Mouse (Mus musculus) left cerebral cortex, postnatal 4 days (tissue): Measurements from ENCODE around the gene Nxph1. TPM values are rescaled to one million over a fixed set of nuclear protein-coding genes. Genes with fewer than 3 reads are reported as not detected.

Experiments
- DNase-seq: peaks from one replicate; pipeline ENCODE4 v3.0.0-alpha.2; 2022
- intact Hi-C: fragments of 180-260 bp; cut with DNase I; formaldehyde crosslinking; loops from one replicate; pipeline ENCODE4 v1.15.1; 2025
- total RNA-seq, 2 experiments: library from RNA; stranded (reverse); gene quantifications; 2 replicates each; pipeline ENCODE4 v1.2.3; 2021

Nxph1 gene
- 10 to 100 TPM; 67.6 to 70.0 TPM for total RNA-seq

DNA sequence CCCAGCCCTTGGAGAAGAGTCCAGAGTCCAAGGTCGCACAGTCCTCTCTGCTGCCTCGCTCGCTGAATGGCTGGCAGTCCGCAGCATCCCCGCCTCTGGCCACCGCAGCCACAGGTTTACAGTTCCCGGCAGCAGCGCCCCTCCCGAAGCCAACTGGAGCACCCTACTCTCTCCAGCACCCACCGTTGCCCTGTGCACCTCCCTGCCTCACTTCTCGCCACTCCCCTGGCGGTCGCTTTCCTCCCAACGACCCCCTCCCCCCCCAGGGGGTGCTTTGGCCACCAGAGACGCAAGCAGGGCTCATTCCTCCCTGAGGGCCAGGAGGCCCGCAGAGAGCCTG, at the start of gene Nxph1:
Gene Nxph1, plus strand, starts transcription at position 301 of the 340 bp plus-strand sequence.
- no peak for DNase-seq
- intact Hi-C loops = no loop called here

DNA sequence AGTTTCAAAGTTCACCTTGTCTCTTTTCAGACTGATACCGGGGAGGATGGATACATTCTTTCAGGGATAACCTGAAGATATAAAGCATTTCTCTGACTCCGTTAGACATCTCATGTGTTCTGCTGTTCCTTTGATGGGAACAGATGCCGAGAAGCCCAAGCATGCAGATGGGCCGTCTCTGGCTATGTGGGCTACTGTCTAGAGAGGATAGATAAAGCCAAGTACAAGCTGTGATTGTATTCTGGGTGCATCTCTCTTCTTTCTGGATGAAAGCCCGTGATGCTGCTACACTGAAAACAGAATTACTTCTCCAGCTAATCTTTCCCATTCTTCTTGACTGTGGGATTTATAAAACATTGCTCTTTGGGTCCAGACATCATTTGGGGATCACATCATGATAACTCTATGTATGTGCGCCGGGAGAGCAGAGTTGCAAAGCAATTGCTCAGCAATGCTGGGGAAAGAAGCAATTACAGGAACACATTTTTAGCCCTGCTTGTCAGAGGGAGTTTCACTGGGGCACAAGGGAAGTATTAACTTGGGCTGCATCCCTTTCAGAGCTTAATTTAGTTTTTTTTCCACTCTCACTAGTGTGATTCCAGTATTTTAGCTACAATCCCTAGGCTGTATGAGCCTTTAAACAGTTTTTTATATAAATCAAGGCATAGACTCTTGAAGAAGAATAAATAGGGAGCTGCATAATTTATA, 48.1 kb upstream of the Nxph1 start:
- peak; percentile 11 for DNase-seq
- intact Hi-C loops = no loop called here

DNA sequence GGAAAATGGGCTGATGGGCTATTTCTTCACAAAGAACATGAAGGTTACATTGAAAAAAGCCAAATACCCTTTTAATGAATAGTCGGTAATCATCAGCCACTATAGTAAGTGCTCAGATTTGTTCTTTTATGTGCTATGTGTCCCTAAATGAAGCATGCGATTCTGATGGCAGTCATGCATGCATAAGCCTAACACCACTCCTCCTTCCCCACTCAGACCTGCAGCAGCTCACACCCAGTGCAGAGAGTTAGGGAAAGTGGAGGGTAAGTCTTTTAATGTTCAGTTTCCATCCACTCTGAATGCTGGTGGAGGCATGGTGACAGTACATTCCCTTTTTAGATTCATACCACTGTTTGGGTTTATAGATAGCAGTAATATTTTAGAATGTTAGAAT, 47.5 kb upstream of the Nxph1 start:
- intact Hi-C loops = no loop called here
- DNase-seq = no peak

DNA sequence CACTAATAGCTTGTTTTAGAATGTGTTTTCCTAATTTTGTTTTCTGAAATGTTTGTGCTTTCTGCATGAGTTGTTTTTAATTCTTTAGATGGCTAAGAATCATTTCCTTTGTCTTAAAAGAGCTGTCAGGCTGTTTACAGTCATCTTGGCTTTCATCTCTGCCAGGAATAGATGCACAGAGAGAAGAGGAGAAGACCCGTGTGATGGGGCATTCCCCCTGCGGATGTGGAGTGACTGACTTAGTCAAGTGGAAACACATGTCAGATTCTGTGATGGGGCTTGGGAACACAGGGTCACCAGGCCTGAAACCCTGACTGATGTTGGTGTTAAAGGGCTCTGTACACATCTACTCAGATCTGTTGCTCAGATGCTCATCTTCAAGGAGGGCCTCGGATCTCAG, 40.3 kb upstream of the Nxph1 start:
- no peak for DNase-seq
- intact Hi-C loops = no loop called here

DNA sequence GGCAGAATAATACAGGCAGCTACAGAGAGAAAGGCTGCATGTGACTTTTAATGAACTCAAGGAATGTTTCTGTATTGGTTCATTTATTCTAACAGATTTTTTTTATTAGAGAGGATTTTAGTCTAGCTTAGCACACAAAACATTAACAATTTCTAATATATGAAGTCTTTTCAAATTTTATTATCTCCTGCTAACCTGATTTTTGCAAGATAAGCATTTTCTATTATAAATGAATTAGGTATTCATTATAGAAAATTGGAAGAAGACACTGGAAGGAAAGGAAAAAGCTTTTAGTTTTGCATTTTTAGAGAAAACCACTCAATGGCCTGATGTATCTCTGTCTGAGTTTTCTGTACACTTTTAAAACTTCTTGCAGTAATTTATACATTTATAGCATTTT, 34.8 kb upstream of the Nxph1 start:
- no peak for DNase-seq
- intact Hi-C loops = no loop called here

DNA sequence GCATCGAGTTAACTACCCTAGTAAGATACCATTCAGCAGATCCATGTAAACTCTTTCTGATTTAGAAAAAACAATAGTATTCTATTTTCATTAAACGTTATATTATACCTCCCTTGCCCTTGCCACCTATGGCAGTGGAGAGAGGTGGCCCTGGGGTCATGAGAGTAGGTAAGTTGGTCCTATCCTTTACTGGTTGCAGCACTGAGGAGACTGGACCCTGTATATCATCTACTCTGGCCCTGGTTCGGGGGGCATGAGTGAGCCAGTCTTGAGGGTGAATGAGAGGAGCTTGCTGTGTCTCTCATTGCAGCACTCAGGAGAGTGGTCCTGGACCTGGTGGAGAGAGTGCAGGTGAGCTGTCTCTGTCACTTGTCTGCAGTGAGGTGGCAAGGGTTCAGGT, 33.5 kb upstream of the Nxph1 start:
- intact Hi-C loops = no loop called here
- DNase-seq = no peak

DNA sequence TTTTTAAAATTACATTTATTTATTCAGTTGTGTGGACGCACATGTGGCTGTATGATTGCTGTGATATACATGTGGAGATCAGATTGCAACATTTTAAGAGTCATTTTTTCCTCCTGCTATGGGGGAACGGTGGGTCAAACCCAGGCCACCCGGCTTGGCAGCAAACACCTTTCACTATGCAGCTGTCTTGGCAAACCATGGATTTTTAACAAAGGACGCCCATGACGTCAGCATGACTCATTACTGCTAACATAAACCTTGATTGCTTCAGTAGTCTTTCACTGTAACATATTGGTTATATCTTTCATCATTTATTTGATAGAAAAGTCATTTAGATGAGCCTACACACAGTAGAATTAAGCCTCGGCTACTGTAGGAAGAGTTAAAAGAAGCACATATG, 23.8 kb upstream of the Nxph1 start:
- intact Hi-C loops = no loop called here
- no peak for DNase-seq

DNA sequence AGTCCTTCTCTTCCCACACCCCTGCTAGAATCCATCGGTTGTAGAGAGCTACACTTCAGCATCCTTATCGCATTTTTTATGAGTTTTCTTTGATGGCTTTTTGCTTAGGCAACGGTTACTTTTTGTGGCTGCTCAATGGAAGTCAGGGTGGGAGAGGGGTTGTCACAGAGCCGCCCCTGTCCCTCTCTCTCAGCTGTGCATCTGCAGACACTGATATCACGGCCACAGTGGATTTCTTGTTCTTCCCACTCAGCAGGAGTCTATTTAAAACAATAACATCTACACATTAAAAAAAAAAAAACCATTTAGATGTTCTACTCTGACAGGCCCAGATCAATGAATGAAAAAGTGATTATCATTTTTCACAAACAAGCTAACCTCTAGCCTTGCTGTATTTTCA, 13.0 kb upstream of the Nxph1 start:
- intact Hi-C loops = no loop called here
- DNase-seq = no peak

DNA sequence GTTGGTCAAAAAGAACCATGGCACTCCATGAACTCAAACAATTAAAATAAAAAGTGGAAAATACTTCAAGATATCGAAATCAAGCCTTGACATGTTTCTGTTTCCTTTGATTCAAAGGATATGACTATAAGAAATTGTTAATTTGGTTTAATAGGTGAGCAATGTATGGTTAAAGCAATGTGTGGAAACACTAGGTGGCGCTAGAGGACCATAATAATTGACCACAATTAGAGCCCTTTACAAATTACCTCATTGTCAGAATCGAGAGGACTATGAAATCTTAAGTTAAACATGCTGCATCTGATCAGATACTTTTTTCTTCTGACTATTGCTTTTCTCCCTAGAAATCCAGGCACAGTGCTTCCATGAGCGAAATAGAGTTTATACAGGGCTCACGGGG, 12.5 kb upstream of the Nxph1 start:
- DNase-seq = peak; percentile 65
- intact Hi-C loops = no loop called here

DNA sequence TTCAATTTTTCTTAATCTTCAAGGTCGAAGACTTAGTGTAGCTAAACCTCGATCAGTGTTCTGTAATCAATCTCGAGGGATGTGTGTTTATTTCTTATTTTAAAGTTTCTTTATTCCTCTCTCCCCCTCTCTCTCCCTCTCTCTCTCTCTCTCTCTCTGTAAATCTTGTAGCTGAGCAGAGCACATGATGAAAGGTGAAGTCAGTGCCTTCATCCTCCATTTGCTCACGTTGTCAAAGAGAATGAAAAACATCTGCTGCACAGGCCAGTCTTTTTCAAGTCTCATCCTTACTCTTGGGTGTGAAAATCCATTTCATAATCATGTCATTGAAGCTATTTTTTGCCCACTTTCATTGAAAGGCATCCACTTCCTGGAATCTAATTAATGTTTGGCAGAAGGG, 12.1 kb upstream of the Nxph1 start:
- DNase-seq = no peak
- intact Hi-C loops = no loop called here

DNA sequence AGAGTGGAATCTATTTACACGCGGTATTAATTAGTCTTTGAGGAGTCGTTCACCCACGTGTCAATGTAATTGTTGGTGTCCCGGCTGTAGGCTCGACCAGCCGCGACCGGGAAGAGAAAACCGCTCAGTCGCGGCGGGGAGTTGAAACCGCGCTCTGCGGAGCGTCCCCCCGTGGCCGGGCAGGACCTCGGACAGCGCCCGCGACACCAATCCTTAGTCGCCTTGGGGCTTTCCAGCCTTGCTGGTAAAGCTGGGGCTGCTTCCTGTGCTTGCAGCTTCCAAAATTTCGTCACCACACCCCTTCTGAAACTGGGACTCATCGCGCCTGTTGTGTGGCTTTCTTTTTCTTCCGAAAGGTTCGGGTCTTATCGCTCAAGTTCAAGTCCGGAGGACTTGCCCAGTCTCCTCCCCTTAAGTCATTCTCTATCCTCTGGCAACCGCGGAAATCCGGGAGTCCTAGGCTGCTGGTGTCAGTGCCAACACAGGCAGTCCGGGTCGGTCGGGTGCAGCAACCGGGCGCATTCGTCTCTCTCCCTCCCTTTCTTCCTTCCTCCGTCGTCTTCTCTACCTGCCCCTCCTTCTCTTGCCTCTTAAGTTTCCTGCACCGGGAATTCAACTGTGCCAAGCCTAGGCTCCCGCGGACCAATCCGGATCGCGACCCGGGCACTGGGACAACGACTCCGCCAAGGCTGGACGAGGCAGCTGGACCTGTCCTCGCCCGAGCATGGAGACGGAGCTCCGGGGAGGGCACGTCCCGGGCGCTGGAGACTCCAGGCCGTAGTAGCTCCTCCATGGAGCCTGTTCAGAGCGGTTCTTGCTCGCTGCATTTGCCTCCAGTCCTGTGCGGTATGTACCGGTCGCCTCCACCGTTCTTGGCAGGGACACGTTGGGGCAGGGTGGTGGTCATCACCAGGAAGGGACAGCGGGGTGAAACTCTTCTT, 510 bp downstream of the Nxph1 start:
- intact Hi-C loops = no loop called here
- peak; percentile 56 for DNase-seq

DNA sequence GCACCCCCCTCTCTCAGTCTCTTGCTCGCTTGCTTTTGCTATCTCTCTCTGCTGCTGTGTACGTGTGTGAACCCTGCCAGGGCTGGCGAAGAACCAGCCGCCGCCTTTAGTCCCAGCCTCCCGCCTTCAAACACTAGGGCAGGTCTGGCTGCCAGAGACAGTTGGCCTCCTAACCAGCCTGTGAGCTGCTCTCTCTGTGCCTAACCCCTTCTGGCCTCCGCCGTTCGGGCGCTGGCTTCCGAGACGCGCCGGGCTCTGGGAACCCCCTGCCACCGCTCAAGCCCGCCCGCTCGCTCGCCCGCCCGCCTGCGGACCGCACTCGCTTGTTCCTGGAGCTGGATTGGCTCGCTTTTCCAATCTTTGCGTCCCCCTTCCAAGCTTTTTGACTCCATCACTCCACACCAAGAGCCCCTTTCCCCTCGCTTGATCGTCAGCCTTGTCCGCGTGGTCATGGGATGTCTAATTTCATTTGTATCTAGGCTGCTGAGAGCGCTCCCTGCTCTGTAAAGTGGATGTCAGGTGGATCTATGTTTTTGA, 1.5 kb downstream of the Nxph1 start:
- intact Hi-C loops = loop anchor here (10.0 kb wide), 1 partner anchor 285 kb away; no protein-coding TSS in a partner anchor
- DNase-seq = peak; percentile 74

DNA sequence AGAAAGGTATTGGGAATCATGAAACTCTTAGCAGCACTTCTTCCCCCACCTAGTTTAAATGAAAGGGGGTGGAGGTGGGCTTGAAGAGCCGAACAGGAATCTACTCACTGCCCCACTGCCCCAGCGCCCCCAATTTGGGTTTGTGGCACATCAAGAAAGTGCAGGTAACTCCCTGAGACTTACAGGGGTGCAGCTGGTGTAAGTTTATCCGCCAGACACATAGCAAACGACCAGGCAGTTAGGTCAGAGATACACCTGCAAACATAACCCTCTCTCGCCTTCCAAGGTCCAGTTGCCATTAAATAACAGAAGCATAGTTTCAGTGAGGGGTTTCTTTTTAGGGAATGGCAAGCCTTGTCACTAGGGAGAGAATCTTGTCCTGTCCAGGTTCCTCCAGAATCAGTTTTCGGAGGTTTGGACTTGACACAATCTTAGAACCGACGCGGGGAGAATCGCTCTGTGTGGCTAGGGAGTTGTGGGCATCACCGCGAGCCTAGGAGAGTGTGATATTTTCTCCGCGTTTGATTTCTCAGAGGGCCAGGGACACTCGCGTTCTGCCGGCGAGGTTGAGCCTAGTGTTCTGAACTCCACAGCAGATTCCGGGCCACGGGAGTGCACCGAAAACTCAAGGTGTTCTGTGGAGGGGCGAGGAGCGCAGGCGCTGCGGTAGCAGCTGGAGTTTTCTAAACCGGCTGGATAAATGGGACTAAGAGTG, 2.5 kb downstream of the Nxph1 start:
- DNase-seq = no peak
- intact Hi-C loops = loop anchor here (10.0 kb wide), 1 partner anchor 284 kb away; no protein-coding TSS in a partner anchor

DNA sequence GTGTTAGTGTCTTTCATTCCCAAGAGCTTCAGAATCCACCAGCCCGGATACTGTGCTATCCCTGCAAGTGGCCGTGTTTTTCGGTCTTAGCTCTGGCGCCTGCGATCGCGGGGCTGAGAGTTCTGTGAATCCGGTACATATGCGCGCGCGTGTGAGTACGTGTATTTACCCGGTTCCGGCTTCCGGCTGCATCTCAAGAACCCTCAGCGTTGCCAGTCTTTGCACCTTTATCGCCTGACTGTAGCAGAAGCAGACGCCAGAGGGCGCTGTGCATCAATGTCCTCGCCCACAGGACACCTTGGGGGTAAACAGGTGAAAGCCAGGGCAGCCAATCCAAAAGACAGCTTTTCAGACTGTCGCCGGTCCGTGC, 3.1 kb downstream of the Nxph1 start:
- intact Hi-C loops = loop anchor here (10.0 kb wide), 1 partner anchor 283 kb away; no protein-coding TSS in a partner anchor

DNA sequence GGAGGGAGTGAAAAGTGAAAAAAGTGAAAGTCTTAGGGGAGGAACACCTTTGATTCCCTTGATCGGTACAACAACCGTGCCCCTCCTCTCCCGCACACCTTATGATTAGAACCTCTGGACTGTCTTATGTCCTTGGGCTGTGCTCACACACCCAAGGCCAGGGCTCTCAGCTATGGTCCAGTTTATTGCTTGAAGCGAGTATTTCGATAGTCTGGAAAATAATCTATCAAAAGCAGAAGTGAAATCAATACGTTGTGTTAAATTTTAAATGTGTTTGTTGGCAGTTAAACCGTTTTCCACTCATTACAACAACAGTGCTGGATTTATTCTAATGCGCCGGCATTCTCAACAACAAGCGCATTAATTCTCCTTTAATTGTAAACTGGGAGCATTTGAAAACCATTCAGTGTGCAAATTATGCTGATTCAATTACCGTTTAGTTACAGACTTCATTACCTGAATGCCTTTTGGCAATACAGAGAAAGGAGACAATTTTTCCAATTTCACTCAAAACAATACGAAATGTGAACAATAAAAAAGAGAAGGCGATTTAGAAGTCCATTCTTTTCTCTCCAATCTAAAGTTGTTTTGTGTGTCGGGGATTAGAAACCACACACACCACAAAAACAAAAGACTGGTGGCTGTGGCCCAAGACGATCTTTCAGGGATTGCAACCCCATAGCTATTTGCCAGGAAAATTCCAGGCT, 3.8 kb downstream of the Nxph1 start:
- intact Hi-C loops = loop anchor here (10.0 kb wide), 1 partner anchor 283 kb away; no protein-coding TSS in a partner anchor
- DNase-seq = no peak

More for the DNA sequence above, 3.1 kb downstream of the Nxph1 start:
- DNase-seq = peak; percentile 87

DNA sequence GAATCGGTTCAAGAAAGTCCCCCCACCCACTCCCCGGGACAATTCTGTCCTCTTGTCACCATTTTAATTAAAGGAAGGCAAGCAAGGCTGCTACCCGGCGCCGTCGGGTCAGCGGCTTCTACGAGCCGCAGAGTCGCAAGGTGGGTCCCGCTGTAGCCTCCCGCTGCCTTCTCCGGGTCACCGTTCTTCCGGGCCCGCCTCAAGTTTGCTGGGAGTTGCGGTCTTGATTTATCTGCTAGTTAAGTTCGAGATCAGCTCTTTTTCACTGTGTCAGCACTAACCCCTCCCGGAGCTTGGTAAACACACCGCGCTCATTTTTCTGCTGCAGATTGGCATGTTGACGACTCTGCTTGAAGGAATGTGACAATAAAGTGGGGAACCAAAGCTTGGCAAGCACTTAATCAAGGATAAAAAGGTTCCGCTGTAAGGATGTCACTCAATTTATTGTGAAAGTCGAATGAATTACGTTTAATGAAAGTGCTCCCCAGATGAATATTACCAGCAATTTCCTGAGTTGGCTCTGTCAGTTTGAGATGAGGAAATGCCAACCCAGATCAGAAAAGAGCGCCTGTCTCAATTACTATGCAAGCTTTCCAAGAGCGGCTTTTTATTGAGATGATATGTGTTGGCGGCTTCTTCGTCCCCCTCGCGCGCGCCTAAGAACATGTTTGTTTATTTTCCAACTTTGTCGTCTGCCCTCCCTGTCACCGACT, 7.7 kb downstream of the Nxph1 start:
- DNase-seq = no peak
- intact Hi-C loops = loop anchor here (10.0 kb wide), 1 partner anchor 279 kb away; no protein-coding TSS in a partner anchor

DNA sequence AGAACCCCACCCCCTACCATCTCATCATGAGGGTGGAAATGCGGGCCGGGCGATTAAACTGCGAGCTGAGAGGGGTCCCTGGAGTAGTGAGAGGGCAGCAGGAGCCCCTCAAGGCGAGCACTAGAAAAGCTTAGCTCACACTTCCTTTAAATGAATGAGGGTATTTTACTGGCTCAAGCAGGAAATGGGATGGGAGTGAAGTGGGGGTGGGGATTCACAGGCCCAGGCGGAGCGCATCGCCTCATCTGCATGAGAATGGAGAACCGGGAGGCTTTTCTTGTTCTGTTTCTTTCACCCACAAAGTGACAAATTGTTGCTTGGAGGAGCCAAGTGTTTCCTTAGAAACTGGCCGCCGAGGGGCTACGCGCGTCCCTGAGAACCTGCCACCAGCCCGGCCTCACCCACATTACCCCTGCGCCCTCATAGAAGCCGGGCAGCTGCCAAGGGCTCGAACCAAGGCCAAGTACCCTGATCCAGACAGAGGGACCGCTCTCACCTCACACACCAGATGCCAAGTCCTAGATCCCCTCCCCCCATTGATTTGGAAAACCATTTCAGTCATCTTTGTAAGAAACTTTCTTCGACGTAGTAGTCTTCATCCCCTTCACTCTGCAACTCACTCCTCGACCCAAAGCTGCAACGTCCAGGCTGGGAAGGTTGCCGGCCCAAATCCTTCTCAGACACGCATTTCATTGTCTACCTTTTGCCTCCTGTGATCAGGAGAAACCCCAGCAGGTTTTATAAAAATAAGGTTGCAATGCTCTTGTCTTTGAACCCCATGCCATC, 8.7 kb downstream of the Nxph1 start:
- intact Hi-C loops = loop anchor here (10.0 kb wide), 1 partner anchor 278 kb away; no protein-coding TSS in a partner anchor
- DNase-seq = peak; percentile 41

DNA sequence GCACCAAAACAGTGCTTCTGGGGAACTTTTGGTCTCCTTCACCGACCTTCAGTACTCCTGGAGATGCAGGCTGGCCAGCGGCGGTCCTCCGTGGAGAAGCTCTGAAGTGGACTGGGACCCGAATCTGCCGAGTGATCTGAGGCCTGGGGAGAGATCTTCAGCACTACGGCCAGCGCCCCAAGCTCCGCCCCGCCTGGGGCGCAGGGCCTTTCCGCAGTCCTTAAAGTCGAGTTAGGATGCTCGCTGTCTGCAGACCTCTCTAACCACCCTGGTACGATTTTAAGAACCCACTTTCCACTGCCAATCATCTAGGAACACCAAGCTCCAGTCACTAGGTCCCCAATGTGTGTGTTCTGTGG, 9.3 kb downstream of the Nxph1 start:
- no peak for DNase-seq
- intact Hi-C loops = loop anchor here (10.0 kb wide), 1 partner anchor 277 kb away; no protein-coding TSS in a partner anchor
